Mouse (Mus musculus): ENCODE data around the gene Cpne6.

DNA sequence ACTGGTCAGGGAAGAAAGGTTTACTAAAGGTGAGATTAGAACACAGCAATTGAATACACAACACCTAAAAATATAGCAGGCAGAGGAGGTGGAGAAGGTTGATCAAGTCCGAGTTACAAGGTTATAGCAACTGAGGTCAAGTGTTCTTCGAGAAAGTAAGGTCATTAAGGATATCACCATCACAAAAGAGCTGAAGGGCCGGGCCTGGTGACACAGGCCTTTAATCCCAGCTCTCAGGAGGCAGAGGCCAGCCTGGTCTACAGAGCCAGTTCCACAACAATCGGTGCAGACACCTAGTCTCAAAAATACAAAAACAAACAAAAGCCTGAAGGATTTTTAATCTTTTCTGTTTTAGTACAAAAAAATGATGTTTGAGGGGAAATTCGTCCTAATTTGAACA, 41.1 kb downstream of the Cpne6 start:
- TF ChIP-seq CTCF (IDR thresholded peaks at IDR 0.05; ENCODE audit: control insufficient read depth, insufficient read depth, insufficient replicate concordance, low read depth, low read length) (no peak), POLR2A (IDR thresholded peaks at IDR 0.05; ENCODE audit: control insufficient read depth, low read depth, low read length) (no peak)
